Comparison of ENCODE assay signal across 7 mouse cellular contexts in genomic region chr11:11115648-11116590, GRCm38 (mm10). TPM values are rescaled to one million over a fixed set of nuclear protein-coding genes. Genes with fewer than 3 reads are reported as not detected.
DNase-seq lines count a peak whose midpoint lies in the region; ATAC-seq lines count a peak whose summit lies in the region.

No protein-coding gene starts in this region.

- no peak overlapping the region; the same call in 1 of the 2 replicates for H3K9ac ChIP-seq in limb, embryonic 12.5 days (replicated peaks)

- ATAC-seq in limb, embryonic 12.5 days (ENCODE audit: insufficient number of reproducible peaks, insufficient read depth, low FRiP score, low TSS enrichment, low read depth): peak; percentile 50
- ATAC-seq in neutrophil, adult 5-6 weeks (ENCODE audit: extremely low read depth, insufficient number of reproducible peaks, low FRiP score, poor library complexity, severe bottlenecking): 0 out of 2 replicates have a peak, but pooled peaks have one; percentile 23
- no peak for ATAC-seq in erythroblast, adult 5-6 weeks (replicated peaks; ENCODE audit: low FRiP score, poor library complexity, severe bottlenecking)

- WGBS in limb, embryonic 12.5 days: under 1% methylated on average over 92 of the region's 93 CpGs

- H3K9me3 ChIP-seq in limb, embryonic 12.5 days: no peaks in the 10 kb centered on the region

- H3K4me1 ChIP-seq in limb, embryonic 12.5 days (replicated peaks): peaks cover 24% of the 10 kb centered on the region

- no peaks in the 10 kb centered on the region for H3K36me3 ChIP-seq in limb, embryonic 12.5 days

- DNase-seq in kidney, postnatal 10 days: peak; percentile 18
- DNase-seq in kidney, postnatal 14 days: no peak
- DNase-seq in embryo, embryonic 11 days: peak; percentile 74
- peak; percentile 10 to 23 for DNase-seq in frontal cortex, postnatal 14 days (ENCODE audit: low spot score in 2 of 2)

- H3K4me2 ChIP-seq in limb, embryonic 12.5 days: peak overlapping the region; percentile 95

- H3K27ac ChIP-seq in limb, embryonic 12.5 days: no peak overlapping the region

- H3K4me3 ChIP-seq in limb, embryonic 12.5 days (replicated peaks): peak overlapping the region; percentile 51

- peaks cover 65% of the 10 kb centered on the region for H3K27me3 ChIP-seq in limb, embryonic 12.5 days

RNA-seq across cellular contexts. Expression of gene Vwc2, which starts 1.9 kb away (rescaled TPM):
- polyA plus RNA-seq in limb, embryonic 12.5 days (2016; fragmentation: Nextera tagmentation; extraction: Ambion mirVana): 1.2 and 2.1 TPM in 2 replicates
- not detected in 2 replicates for total RNA-seq in neutrophil, adult 5-6 weeks (2017)
- total RNA-seq in erythroblast, adult 5-6 weeks (2015; ENCODE audit: low replicate concordance): not detected in 2 replicates
- total RNA-seq in erythroblast, adult 5-6 weeks (2017; ENCODE audit: low replicate concordance): not detected in 2 replicates
